Mouse (Mus musculus): ENCODE data around the gene Ldhal6b.
A peak's percentile ranks its signal among the peaks of the same experiment; 100 is the strongest.

The Ldhal6b gene

GRCm38 (mm10) chr17:5418545-5418944, at the start of gene Ldhal6b:
Ldhal6b (minus strand) TSS chr17:5418767.
- DNase-seq = no peak

GRCm38 (mm10) chr17:5467177-5467576, 48.6 kb upstream of the Ldhal6b start:
- no peak for DNase-seq

GRCm38 (mm10) chr17:5466736-5467135, 48.2 kb upstream of the Ldhal6b start:
- no peak for DNase-seq

GRCm38 (mm10) chr17:5463912-5464311, 45.3 kb upstream of the Ldhal6b start:
- DNase-seq = no peak

- DNase-seq = no peak
These were observed 35.1 kb upstream of the Ldhal6b start for GRCm38 (mm10) chr17:5453657-5454056.

- DNase-seq = peak in 1 of 2 experiments; percentile 26
These were observed 25.2 kb upstream of the Ldhal6b start for GRCm38 (mm10) chr17:5443751-5444150.

GRCm38 (mm10) chr17:5443260-5443659, 24.7 kb upstream of the Ldhal6b start:
- DNase-seq = no peak

GRCm38 (mm10) chr17:5442403-5442802, 23.8 kb upstream of the Ldhal6b start:
- DNase-seq = peak in 1 of 2 experiments; percentile 46

- peak; percentile 68 to 80 for DNase-seq
These were observed 21.8 kb upstream of the Ldhal6b start, which contains the start of gene Tmem242 for GRCm38 (mm10) chr17:5440159-5440971. Tmem242 (minus strand) TSS chr17:5440259.

- DNase-seq = no peak
These were observed 21.2 kb upstream of the Ldhal6b start for GRCm38 (mm10) chr17:5439831-5440158.

- DNase-seq = no peak
These were observed 11.2 kb upstream of the Ldhal6b start for GRCm38 (mm10) chr17:5429772-5430133.

- peak; percentile 68 to 76 for DNase-seq
These were observed 10.7 kb upstream of the Ldhal6b start for GRCm38 (mm10) chr17:5429090-5429771.

- DNase-seq = no peak
These were observed 6.6 kb upstream of the Ldhal6b start for GRCm38 (mm10) chr17:5425204-5425603.

- no peak for DNase-seq
These were observed 5.6 kb upstream of the Ldhal6b start for GRCm38 (mm10) chr17:5424156-5424555.

- DNase-seq = no peak
These were observed 3.3 kb upstream of the Ldhal6b start for GRCm38 (mm10) chr17:5421835-5422234.

- no peak for DNase-seq
These were observed 1.4 kb upstream of the Ldhal6b start for GRCm38 (mm10) chr17:5419771-5420518.

- no peak for DNase-seq
These were observed 489 bp upstream of the Ldhal6b start for GRCm38 (mm10) chr17:5419056-5419455.

- no peak for DNase-seq
These were observed 2.0 kb downstream of the Ldhal6b start for GRCm38 (mm10) chr17:5416518-5416917.

- DNase-seq = no peak
These were observed 4.5 kb downstream of the Ldhal6b start for GRCm38 (mm10) chr17:5414041-5414440.

GRCm38 (mm10) chr17:5413350-5413749, 5.2 kb downstream of the Ldhal6b start:
- DNase-seq = no peak

GRCm38 (mm10) chr17:5412740-5413139, 5.8 kb downstream of the Ldhal6b start:
- no peak for DNase-seq

GRCm38 (mm10) chr17:5412301-5412700, 6.3 kb downstream of the Ldhal6b start:
- DNase-seq = no peak

- DNase-seq = no peak
These were observed 7.4 kb downstream of the Ldhal6b start for GRCm38 (mm10) chr17:5411205-5411604.

GRCm38 (mm10) chr17:5410336-5410735, 8.2 kb downstream of the Ldhal6b start:
- no peak for DNase-seq

All from thymus, adult 18-20 months (tissue).